Mouse (Mus musculus): ENCODE data around the gene Sv2c. TPM values are rescaled to one million over a fixed set of nuclear protein-coding genes. Genes with fewer than 3 reads are reported as not detected.

The Sv2c gene
- polyA plus RNA-seq, 1 experiment from 2014 or later: 2.6 TPM

DNA sequence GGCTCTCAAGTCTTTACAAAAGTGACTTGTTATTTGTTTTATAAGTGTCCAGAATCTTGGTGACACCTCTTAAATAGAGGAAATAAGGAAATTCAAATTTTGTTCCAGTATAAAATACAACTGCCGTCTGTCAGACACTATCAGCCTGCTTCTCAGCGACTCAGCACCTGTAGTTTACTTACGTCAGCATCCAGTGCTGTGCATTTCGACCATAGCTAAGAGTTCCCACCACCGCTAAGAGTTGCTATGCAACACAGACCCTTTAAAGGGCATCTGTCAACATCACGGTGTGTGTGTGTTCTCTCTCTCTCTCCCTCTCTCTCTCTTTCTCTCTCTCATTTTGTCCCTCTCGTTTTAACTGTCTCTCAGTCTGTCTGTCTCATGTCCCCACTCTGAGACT lies 170.5 kb downstream of the Sv2c start:
- no peak for ATAC-seq
- 28% methylated on average over 7 of the region's 7 CpGs for WGBS
- Histone ChIP-seq H3K4me1 (replicated peaks) (peaks cover 11% of the 10 kb centered on the region), H3K27ac (no peak overlapping the region), H3K9ac (no peak overlapping the region), H3K36me3 (no peaks in the 10 kb centered on the region), H3K4me3 (replicated peaks) (no peak overlapping the region), H3K4me2 (replicated peaks) (peak overlapping the region; percentile 79), H3K27me3 (replicated peaks) (no peaks in the 10 kb centered on the region), H3K9me3 (no peaks in the 10 kb centered on the region)

DNA sequence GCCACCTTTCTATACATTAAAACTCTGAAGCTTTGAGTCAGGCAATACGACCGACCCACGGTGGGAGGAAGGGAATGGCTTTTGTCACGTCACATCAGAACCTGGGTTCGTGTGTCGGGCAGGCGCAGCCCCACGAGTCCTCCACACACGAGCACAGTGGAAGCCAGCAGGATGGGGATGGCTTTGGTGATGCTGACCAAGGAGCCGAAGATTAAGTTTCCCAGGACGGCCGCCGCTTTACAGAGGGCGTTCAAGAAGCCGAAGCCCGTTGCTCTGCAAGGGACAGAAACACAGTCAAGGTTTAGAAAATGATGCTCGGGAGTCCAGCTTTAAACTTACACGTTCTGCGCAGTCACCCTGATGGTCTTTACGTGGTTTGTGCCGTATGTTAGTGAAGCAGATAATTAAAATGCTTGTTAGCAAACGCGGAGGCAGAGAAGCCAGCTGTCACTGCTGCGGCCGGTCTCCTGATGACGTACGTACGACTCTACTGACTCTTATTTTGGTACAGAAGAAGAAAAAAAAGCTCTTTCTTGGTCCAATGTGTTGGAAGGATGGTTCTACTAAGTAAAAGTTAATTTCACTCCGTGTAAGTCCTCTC lies 171.1 kb downstream of the Sv2c start:
- ATAC-seq: peak; percentile 29
- Histone ChIP-seq H3K36me3 (no peaks in the 10 kb centered on the region), H3K27me3 (replicated peaks) (no peaks in the 10 kb centered on the region), H3K27ac (peak overlapping the region; percentile 54; the same call in 1 of the 2 replicates), H3K4me1 (replicated peaks) (peaks cover 11% of the 10 kb centered on the region), H3K4me3 (replicated peaks) (peak overlapping the region; percentile 39), H3K9me3 (no peaks in the 10 kb centered on the region), H3K9ac (peak overlapping the region; percentile 23), H3K4me2 (replicated peaks) (peak overlapping the region; percentile 79)
- 14% methylated on average over 29 of the region's 29 CpGs for WGBS

DNA sequence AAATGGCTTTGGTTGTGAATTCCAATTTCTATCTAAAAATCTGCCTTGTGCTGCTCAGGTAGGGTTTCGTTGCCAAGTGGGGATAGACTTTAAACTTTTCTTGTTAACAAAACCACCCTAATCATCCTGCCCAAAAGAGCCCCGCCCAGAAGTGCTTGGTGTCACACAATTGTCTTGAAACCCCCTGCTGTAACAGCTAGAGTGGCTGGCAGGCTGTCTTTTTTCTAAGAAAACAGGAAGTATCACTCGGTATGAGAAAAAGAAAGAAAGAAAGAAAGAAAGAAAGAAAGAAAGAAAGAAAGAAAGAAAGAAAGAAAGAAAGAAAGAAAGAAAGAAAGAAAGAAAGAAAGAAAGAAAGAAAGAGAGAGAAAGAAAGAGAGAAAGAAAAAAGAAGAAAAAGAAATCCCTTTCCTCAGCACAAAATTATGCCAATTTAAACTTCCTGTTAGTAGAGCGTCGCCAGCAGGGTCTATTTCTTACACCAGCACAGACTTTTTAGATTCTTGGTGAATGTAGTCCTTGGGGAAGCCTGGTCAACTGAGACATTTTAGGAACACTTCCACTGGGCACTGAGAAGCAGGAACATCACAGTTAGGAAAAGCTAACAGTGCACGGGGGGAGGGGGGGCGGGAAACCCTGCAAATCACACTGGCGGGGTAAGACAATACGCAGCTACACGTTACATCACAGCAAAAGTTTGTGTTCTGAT lies 171.7 kb downstream of the Sv2c start:
- WGBS: 8% methylated on average over 10 of the region's 10 CpGs
- Histone ChIP-seq H3K9me3 (no peaks in the 10 kb centered on the region), H3K4me2 (replicated peaks) (peak overlapping the region; percentile 79), H3K27me3 (replicated peaks) (no peaks in the 10 kb centered on the region), H3K9ac (peak overlapping the region; percentile 23; the same call in 1 of the 2 replicates), H3K4me3 (replicated peaks) (peak overlapping the region; percentile 39), H3K27ac (peak overlapping the region; percentile 67; the same call in 1 of the 2 replicates), H3K36me3 (no peaks in the 10 kb centered on the region), H3K4me1 (replicated peaks) (peaks cover 11% of the 10 kb centered on the region)
- ATAC-seq: peak; percentile 22

DNA sequence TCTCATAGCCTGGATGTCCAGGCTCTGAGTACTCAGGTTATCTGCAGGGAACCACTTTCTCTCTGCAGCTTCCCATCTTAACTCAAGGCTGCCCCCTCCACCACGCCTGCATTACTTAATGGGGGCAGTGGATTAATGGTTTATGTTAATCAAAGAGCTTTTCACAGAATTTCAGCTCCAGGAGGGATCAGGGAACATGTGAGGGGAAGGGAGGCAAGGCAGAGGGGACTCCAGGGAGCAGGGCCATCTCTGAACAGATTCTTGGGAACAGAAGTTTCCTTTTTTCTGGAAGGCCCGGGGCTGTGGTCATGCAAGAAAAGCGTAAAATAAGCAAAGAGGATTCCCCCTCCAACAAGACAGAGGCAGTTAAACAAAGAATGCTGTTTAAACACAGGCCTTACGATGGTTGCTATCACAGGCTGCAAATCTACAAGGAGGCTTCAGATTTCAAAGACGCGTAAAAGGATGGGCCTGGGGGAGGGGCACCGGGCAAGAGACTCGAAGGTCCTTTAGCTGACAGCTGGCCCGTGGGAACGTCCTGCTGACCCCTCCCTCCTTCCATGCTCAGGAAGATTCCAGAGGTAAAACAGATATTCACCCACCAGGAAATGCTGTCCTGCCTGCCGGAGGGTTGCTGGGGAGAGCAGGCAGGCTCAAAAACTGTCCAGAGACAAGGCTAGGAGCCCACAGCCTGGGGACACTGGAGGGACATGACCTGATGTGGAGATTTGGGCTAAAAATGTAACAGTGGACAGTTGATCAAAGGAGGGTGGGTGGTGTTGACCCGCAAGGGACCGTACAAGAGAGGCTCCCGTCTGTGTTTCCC lies 172.5 kb downstream of the Sv2c start:
- peak; percentile 44 for ATAC-seq

DNA sequence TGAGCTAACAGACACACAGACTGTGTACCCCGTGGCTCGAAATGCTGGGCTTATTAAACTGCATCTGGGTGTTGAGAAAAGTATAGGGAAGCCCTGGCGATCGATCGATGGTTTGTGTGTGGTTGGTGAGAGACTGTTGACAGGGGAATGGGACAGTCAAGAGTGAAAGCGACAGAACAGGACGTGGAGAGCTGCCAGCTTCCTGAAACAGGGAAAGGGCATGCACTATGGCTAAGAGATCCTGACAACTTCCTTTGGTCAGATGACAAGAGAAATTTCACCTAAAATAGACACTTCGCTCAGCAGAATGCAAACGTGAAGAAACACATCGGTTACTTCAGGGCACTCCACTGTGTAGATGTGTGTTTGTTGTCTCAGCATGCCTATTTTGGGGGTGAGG lies 175.2 kb downstream of the Sv2c start:
- WGBS: 78% methylated on average over 10 of the region's 10 CpGs
- ATAC-seq: no peak

More for the DNA sequence above, 172.5 kb downstream of the Sv2c start:
- Histone ChIP-seq H3K27me3 (replicated peaks) (no peaks in the 10 kb centered on the region), H3K9ac (no peak overlapping the region), H3K4me2 (replicated peaks) (peak overlapping the region; percentile 79), H3K4me3 (replicated peaks) (no peak overlapping the region), H3K27ac (peak overlapping the region; percentile 67), H3K36me3 (no peaks in the 10 kb centered on the region), H3K9me3 (no peaks in the 10 kb centered on the region), H3K4me1 (replicated peaks) (peaks cover 11% of the 10 kb centered on the region)
- WGBS: 9% methylated on average over 14 of the region's 14 CpGs

DNA sequence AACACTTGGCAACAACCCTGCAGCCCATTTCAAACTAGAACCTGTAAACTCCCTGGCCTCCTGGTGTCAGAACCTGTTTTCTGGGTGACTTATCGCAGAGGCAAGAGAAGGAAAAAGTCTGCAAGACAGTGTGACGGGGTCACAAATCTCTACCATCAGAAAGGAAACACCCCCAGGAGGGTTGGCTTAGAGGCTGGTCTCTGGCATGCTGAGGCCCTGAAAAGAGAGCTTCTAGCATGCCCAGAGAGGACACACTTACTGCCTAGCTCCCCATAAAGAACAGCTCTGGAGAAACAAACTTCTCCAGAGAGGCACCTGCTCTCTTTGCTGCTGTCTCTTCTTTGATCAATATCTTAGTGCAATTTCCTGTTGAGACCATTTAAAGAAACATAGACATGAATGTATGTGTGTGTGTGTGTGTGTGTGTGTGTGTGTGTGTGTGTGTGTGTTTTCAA lies 176.0 kb downstream of the Sv2c start:
- no peak overlapping the region for H3K4me3 ChIP-seq (replicated peaks)
- H3K4me2 ChIP-seq (replicated peaks): no peak overlapping the region
- 82% methylated on average over 2 of the region's 2 CpGs for WGBS
- no peaks in the 10 kb centered on the region for H3K27me3 ChIP-seq (replicated peaks)
- no peaks in the 10 kb centered on the region for H3K36me3 ChIP-seq
- no peaks in the 10 kb centered on the region for H3K9me3 ChIP-seq
- H3K9ac ChIP-seq: no peak overlapping the region
- H3K4me1 ChIP-seq (replicated peaks): peaks cover 12% of the 10 kb centered on the region
- H3K27ac ChIP-seq: no peak overlapping the region
- no peak for ATAC-seq

More for the DNA sequence above, 175.2 kb downstream of the Sv2c start:
- no peak overlapping the region for H3K27ac ChIP-seq
- H3K4me3 ChIP-seq (replicated peaks): no peak overlapping the region
- H3K36me3 ChIP-seq: no peaks in the 10 kb centered on the region
- peaks cover 11% of the 10 kb centered on the region for H3K4me1 ChIP-seq (replicated peaks)
- H3K9me3 ChIP-seq: no peaks in the 10 kb centered on the region
- no peak overlapping the region for H3K9ac ChIP-seq
- no peak overlapping the region for H3K4me2 ChIP-seq (replicated peaks)
- no peaks in the 10 kb centered on the region for H3K27me3 ChIP-seq (replicated peaks)

DNA sequence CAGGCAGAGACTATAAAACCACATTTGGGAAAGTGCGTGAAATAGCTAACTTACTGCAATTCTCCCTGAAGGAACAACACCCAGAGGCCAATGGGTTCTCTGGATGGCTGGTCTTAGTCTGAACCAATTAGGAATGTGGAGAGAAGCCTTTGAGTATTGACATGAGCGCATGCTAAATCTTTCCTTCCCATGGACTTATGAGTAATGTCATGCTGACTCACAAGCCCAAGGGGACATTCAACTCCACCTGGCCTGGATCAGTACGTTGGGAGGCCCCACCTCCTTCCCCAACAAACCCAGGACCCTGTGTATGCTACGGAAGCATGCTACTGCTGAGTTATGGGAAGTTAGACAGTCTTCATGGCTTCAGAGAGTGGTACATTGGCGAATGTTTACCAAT lies 177.2 kb downstream of the Sv2c start:
- ATAC-seq: no peak
- Histone ChIP-seq H3K27me3 (replicated peaks) (no peaks in the 10 kb centered on the region), H3K4me3 (replicated peaks) (no peak overlapping the region), H3K27ac (no peak overlapping the region), H3K4me1 (replicated peaks) (peaks cover 19% of the 10 kb centered on the region), H3K4me2 (replicated peaks) (no peak overlapping the region), H3K9ac (no peak overlapping the region), H3K36me3 (no peaks in the 10 kb centered on the region), H3K9me3 (no peaks in the 10 kb centered on the region)
- WGBS: 88% methylated on average over 5 of the region's 5 CpGs

DNA sequence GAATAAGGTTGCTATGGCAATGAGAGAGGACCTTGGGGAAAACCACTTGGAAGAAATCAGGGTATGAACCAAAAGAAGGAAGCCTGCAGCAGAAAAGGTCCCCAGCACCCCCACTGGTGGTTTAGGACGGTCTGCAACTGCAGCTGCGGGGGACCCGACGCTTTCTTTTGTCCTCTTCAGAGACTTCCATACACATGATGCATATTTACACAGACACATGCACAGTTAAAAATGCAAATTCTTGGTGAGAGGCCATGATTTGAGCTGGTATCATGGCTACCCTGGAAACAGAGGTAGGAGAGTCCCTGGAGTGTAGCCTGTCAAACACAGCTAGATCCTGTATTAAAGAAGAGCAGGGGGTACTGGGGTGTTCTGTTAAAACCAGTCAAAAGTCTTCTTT lies 178.7 kb downstream of the Sv2c start:
- Histone ChIP-seq H3K36me3 (no peaks in the 10 kb centered on the region), H3K9me3 (no peaks in the 10 kb centered on the region), H3K9ac (no peak overlapping the region), H3K27me3 (replicated peaks) (no peaks in the 10 kb centered on the region), H3K27ac (no peak overlapping the region), H3K4me2 (replicated peaks) (no peak overlapping the region), H3K4me3 (replicated peaks) (no peak overlapping the region), H3K4me1 (replicated peaks) (peaks cover 11% of the 10 kb centered on the region)
- WGBS: 82% methylated on average over 4 of the region's 4 CpGs
- no peak for ATAC-seq

DNA sequence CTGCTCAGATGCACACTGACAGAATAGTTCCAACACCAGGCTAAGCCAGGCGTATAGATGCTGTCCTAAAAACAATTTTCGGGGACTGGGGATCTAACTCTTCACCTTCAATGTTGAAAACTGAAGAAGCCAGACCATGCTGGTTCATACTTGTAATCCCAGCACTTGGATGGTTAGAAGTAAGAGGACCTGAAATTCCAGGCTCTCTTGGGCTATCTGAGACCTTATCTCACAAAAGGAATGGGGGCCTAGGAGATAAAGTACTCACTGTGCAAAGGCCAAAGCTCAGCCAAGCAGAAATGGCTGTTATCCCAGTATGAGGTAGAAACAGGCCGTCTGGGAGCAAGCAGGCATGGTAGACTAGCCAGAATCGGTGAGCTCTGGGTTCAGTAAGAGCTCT lies 180.1 kb downstream of the Sv2c start:
- Histone ChIP-seq H3K4me1 (replicated peaks) (peaks cover 13% of the 10 kb centered on the region), H3K9ac (no peak overlapping the region), H3K4me2 (replicated peaks) (0 out of 2 replicates have a peak overlapping the region, but pooled peaks have one; percentile 3), H3K36me3 (no peaks in the 10 kb centered on the region), H3K9me3 (no peaks in the 10 kb centered on the region), H3K27me3 (replicated peaks) (no peaks in the 10 kb centered on the region), H3K4me3 (replicated peaks) (no peak overlapping the region), H3K27ac (no peak overlapping the region)
- WGBS: 70% methylated on average over 4 of the region's 4 CpGs
- ATAC-seq: no peak

DNA sequence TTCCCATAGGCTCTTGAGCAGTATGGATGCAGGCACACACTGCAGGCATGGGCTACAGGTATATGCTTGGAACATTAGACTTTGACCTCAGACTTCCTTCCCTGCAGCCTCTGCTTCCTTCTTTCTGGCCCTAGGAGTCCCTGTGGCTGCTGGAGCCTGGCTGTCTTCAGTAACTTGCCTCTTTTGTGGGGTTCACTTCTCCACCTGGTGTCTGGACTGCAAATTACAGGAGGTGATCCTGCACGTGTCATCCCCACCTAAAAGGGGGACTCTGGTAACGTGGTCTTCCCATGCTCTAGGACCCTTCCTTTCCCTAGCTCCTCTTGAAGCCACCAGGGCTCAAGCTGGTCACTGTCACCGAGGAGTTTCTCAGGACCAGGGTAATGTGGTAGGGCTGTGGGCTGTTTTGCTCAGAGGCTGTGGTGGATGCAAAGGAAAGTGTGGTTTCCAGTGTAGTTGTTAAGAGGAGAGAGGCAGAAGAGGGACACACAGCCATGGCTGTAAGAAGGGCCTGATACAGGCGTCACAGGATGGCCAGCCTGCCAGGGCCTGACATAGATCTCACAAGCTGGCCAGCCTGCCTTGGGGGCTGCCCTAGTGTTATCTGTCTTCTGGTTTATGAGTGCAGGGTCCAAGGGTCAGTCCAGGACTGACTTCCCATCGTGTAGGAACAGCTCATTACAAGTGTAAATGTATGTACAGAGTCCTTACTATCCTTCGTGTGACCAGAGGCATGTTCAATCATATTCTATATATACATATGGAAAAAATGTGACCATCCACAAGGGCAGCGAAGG lies 181.1 kb downstream of the Sv2c start:
- peak; percentile 90 for ATAC-seq
- peaks cover 13% of the 10 kb centered on the region for H3K4me1 ChIP-seq (replicated peaks)
- H3K27ac ChIP-seq: peak overlapping the region; percentile 78
- 44% methylated on average over 7 of the region's 7 CpGs for WGBS
- no peak overlapping the region for H3K4me3 ChIP-seq (replicated peaks)
- H3K9ac ChIP-seq: no peak overlapping the region
- H3K9me3 ChIP-seq: no peaks in the 10 kb centered on the region
- H3K27me3 ChIP-seq (replicated peaks): no peaks in the 10 kb centered on the region
- H3K36me3 ChIP-seq: no peaks in the 10 kb centered on the region
- H3K4me2 ChIP-seq (replicated peaks): no peak overlapping the region

DNA sequence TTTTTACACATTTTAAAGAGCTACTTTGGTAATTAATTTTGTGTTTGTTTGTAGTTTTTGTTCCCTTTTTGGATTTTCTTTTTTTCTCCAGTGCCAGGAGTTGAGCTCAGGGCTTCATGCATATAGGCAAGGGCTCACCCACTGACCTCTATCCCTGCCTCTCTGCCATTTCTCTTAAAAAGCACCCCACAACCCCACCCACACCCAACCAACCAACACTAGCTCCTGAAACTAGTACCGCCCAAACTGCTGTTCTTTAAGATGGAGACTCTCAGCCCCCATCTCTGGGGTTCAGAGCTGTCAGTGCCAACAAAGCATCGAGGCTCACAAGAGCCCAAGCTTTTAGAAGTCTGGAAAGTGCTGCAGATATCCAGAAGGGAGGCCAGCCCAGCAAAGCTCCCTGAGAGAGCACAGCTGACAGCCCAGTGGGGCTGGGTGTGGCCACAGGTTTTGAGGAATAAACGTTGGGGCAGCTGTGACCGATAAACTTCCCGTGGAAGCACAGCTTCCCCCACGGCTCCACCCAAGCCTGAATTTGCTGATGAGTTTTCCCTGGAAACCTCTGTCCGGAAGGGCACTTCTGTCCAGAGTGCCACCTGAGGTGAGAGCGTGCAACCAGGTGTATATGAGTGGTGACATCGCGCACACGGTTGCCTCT lies 181.8 kb downstream of the Sv2c start:
- Histone ChIP-seq H3K9ac (no peak overlapping the region), H3K4me3 (replicated peaks) (no peak overlapping the region), H3K9me3 (no peaks in the 10 kb centered on the region), H3K27ac (peak overlapping the region; percentile 78; the same call in 1 of the 2 replicates), H3K4me1 (replicated peaks) (peaks cover 13% of the 10 kb centered on the region), H3K36me3 (no peaks in the 10 kb centered on the region), H3K4me2 (replicated peaks) (no peak overlapping the region), H3K27me3 (replicated peaks) (no peaks in the 10 kb centered on the region)
- WGBS: 61% methylated on average over 11 of the region's 11 CpGs
- peak; percentile 32 for ATAC-seq
